Mouse (Mus musculus) neural tube, embryonic 14.5 days (tissue): ENCODE measurements around the gene Ngrn. TPM values are rescaled to one million over a fixed set of nuclear protein-coding genes. Genes with fewer than 3 reads are reported as not detected.

Experiments used
- ATAC-seq: fragments of 200-750 bp; cut with Nextera tagmentation; 2 replicates; pipeline ENCODE4 v1.8.0; 2017; ENCODE audit warnings: low read depth, mild to moderate bottlenecking, moderate TSS enrichment, moderate library complexity
- H3K27ac ChIP-seq: fragments of 300-500 bp; sonication (generic); 2 replicates; pipeline ENCODE4 v1.5.1; 2014; ENCODE audit warnings: low read depth, mild to moderate bottlenecking, control low read depth, low read length, moderate library complexity, mixed read lengths
- H3K27me3 ChIP-seq: fragments of 300-500 bp; sonication (generic); 2 replicates; pipeline ENCODE4 v1.6.1; 2014; ENCODE audit warnings: low read length; ENCODE audit not compliant: control insufficient read depth, insufficient read depth
- H3K36me3 ChIP-seq: fragments of 300-500 bp; sonication (generic); 2 replicates; pipeline ENCODE4 v1.6.1; 2014; ENCODE audit warnings: low read length, mixed read lengths; ENCODE audit not compliant: control insufficient read depth, insufficient read depth
- H3K4me1 ChIP-seq: fragments of 300-500 bp; sonication (generic); 2 replicates; pipeline ENCODE4 v1.6.1; 2014; ENCODE audit warnings: low read length; ENCODE audit not compliant: control insufficient read depth, insufficient read depth
- H3K4me2 ChIP-seq: fragments of 300-500 bp; sonication (generic); 2 replicates; pipeline ENCODE4 v1.6.1; 2014; ENCODE audit warnings: mild to moderate bottlenecking, low read depth, low read length, control low read depth
- H3K4me3 ChIP-seq: fragments of 300-500 bp; sonication (generic); 2 replicates; pipeline ENCODE4 v1.5.1; 2014; ENCODE audit warnings: low read depth, low read length, control low read depth, mixed read lengths
- H3K9ac ChIP-seq: fragments of 300-500 bp; sonication (generic); replicated peaks from 2 replicates; pipeline ENCODE4 v1.6.1; 2014; ENCODE audit warnings: low read depth, mild to moderate bottlenecking, control low read depth, low read length, mixed read lengths
- H3K9me3 ChIP-seq: fragments of 300-500 bp; sonication (generic); 2 replicates; pipeline ENCODE4 v1.6.1; 2016; ENCODE audit warnings: low read length; ENCODE audit not compliant: control insufficient read depth
- WGBS: fragments of 180-500 bp; shearing (Covaris S2); extraction: QIAGEN DNeasy Blood & Tissue Kit; methylation state at CpG from one replicate; pipeline ENCODE4 v1.1.7; 2014; 5-methylcytosine and 5-hydroxymethylcytosine counted together
- polyA plus RNA-seq: library from polyadenylated mRNA; unstranded; fragments of >200 nt; fragmentation: Nextera tagmentation; extraction: Ambion mirVana; gene quantifications from 2 replicates; pipeline ENCODE4 v1.2.1, GENCODE M21; 2014

Ngrn gene
- polyA plus RNA-seq, 1 experiment from 2014 or later: 70.2 TPM

GRCm38 (mm10) chr7:80273456-80273855 is 12.4 kb downstream of the Ngrn start:
- no peak for ATAC-seq
- Histone ChIP-seq H3K27ac (no peak overlapping the region), H3K36me3 (peaks cover 48% of the 10 kb centered on the region), H3K9ac (no peak overlapping the region), H3K9me3 (0 out of 2 replicates have a peak, but pooled peaks cover 4% of the 10 kb centered on the region), H3K27me3 (no peaks in the 10 kb centered on the region), H3K4me2 (no peak overlapping the region), H3K4me1 (peaks cover 16% of the 10 kb centered on the region), H3K4me3 (no peak overlapping the region)
- 97% methylated on average over 2 of the region's 2 CpGs for WGBS

GRCm38 (mm10) chr7:80276374-80276773 is 15.4 kb downstream of the Ngrn start:
- Histone ChIP-seq H3K9ac (no peak overlapping the region), H3K27ac (no peak overlapping the region), H3K27me3 (no peaks in the 10 kb centered on the region), H3K4me2 (no peak overlapping the region), H3K4me1 (no peaks in the 10 kb centered on the region), H3K36me3 (peaks cover 52% of the 10 kb centered on the region), H3K4me3 (no peak overlapping the region), H3K9me3 (0 out of 2 replicates have a peak, but pooled peaks cover 4% of the 10 kb centered on the region)
- ATAC-seq: no peak
- 94% methylated on average over 4 of the region's 4 CpGs for WGBS

GRCm38 (mm10) chr7:80280032-80280431 is 19.0 kb downstream of the Ngrn start:
- H3K4me3 ChIP-seq: no peak overlapping the region
- H3K4me2 ChIP-seq: no peak overlapping the region
- WGBS: 87% methylated on average over 10 of the region's 10 CpGs
- H3K36me3 ChIP-seq: peaks cover 51% of the 10 kb centered on the region
- H3K9me3 ChIP-seq: no peaks in the 10 kb centered on the region
- no peak overlapping the region for H3K27ac ChIP-seq
- no peaks in the 10 kb centered on the region for H3K4me1 ChIP-seq
- no peak overlapping the region for H3K9ac ChIP-seq
- H3K27me3 ChIP-seq: no peaks in the 10 kb centered on the region
- no peak for ATAC-seq

- H3K9ac ChIP-seq: no peak overlapping the region
- ATAC-seq: no peak
- no peaks in the 10 kb centered on the region for H3K27me3 ChIP-seq
- H3K4me1 ChIP-seq: no peaks in the 10 kb centered on the region
- 97% methylated on average over 2 of the region's 2 CpGs for WGBS
- H3K4me3 ChIP-seq: no peak overlapping the region
- H3K27ac ChIP-seq: no peak overlapping the region
- no peaks in the 10 kb centered on the region for H3K9me3 ChIP-seq
- peaks cover 50% of the 10 kb centered on the region for H3K36me3 ChIP-seq
- no peak overlapping the region for H3K4me2 ChIP-seq
Observed at GRCm38 (mm10) chr7:80280998-80281397, 20.0 kb downstream of the Ngrn start.

GRCm38 (mm10) chr7:80281646-80282045 is 20.6 kb downstream of the Ngrn start:
- Histone ChIP-seq H3K9me3 (no peaks in the 10 kb centered on the region), H3K4me2 (no peak overlapping the region), H3K27ac (no peak overlapping the region), H3K4me1 (no peaks in the 10 kb centered on the region), H3K9ac (no peak overlapping the region), H3K27me3 (no peaks in the 10 kb centered on the region), H3K4me3 (no peak overlapping the region), H3K36me3 (peaks cover 48% of the 10 kb centered on the region)
- WGBS: 88% methylated on average over 3 of the region's 3 CpGs
- ATAC-seq: no peak

GRCm38 (mm10) chr7:80283226-80283918 is 22.4 kb downstream of the Ngrn start:
- no peaks in the 10 kb centered on the region for H3K27me3 ChIP-seq
- ATAC-seq: no peak
- no peak overlapping the region for H3K27ac ChIP-seq
- no peak overlapping the region for H3K4me2 ChIP-seq
- H3K9me3 ChIP-seq: no peaks in the 10 kb centered on the region
- H3K4me3 ChIP-seq: no peak overlapping the region
- no peak overlapping the region for H3K9ac ChIP-seq
- H3K4me1 ChIP-seq: no peaks in the 10 kb centered on the region
- 84% methylated on average over 3 of the region's 3 CpGs for WGBS
- peaks cover 48% of the 10 kb centered on the region for H3K36me3 ChIP-seq

GRCm38 (mm10) chr7:80284391-80284790 is 23.4 kb downstream of the Ngrn start:
- Histone ChIP-seq H3K4me1 (no peaks in the 10 kb centered on the region), H3K9ac (no peak overlapping the region), H3K27me3 (no peaks in the 10 kb centered on the region), H3K36me3 (peaks cover 50% of the 10 kb centered on the region), H3K4me3 (no peak overlapping the region), H3K4me2 (no peak overlapping the region), H3K9me3 (no peaks in the 10 kb centered on the region), H3K27ac (no peak overlapping the region)
- ATAC-seq: no peak
- 98% methylated on average over 5 of the region's 5 CpGs for WGBS

- ATAC-seq: no peak
- H3K4me1 ChIP-seq: no peaks in the 10 kb centered on the region
- no peak overlapping the region for H3K27ac ChIP-seq
- no peak overlapping the region for H3K4me3 ChIP-seq
- WGBS: 93% methylated on average over 6 of the region's 6 CpGs
- H3K9me3 ChIP-seq: no peaks in the 10 kb centered on the region
- no peak overlapping the region for H3K4me2 ChIP-seq
- no peak overlapping the region for H3K9ac ChIP-seq
- H3K27me3 ChIP-seq: no peaks in the 10 kb centered on the region
- peaks cover 55% of the 10 kb centered on the region for H3K36me3 ChIP-seq
Observed at GRCm38 (mm10) chr7:80285725-80286124, 24.7 kb downstream of the Ngrn start.

- Histone ChIP-seq H3K9ac (no peak overlapping the region), H3K4me2 (no peak overlapping the region), H3K27ac (no peak overlapping the region), H3K9me3 (no peaks in the 10 kb centered on the region), H3K4me1 (no peaks in the 10 kb centered on the region), H3K4me3 (no peak overlapping the region), H3K36me3 (peaks cover 55% of the 10 kb centered on the region), H3K27me3 (no peaks in the 10 kb centered on the region)
- 91% methylated on average over 10 of the region's 10 CpGs for WGBS
- no peak for ATAC-seq
Observed at GRCm38 (mm10) chr7:80287736-80288135, 26.7 kb downstream of the Ngrn start.
